Mouse (Mus musculus) small intestine, adult 2 months (tissue): ENCODE results near the gene Pirb.

Source experiments
- CTCF ChIP-seq: fragments of 200-500 bp; IDR thresholded peaks from 2 replicates; pipeline ENCODE4 v1.5.1; 2012; ENCODE audit warnings: low read depth, mild to moderate bottlenecking, control low read depth, inconsistent platforms, low read length, moderate library complexity, mixed read lengths; ENCODE audit not compliant: insufficient replicate concordance, insufficient read length; ENCODE audit errors: extremely low read depth
- POLR2A ChIP-seq: fragments of 200-500 bp; IDR thresholded peaks from 2 replicates; pipeline ENCODE4 v1.6.1; 2012; ENCODE audit warnings: low read depth, mild to moderate bottlenecking, control low read depth, inconsistent platforms, low read length, moderate library complexity

DNA sequence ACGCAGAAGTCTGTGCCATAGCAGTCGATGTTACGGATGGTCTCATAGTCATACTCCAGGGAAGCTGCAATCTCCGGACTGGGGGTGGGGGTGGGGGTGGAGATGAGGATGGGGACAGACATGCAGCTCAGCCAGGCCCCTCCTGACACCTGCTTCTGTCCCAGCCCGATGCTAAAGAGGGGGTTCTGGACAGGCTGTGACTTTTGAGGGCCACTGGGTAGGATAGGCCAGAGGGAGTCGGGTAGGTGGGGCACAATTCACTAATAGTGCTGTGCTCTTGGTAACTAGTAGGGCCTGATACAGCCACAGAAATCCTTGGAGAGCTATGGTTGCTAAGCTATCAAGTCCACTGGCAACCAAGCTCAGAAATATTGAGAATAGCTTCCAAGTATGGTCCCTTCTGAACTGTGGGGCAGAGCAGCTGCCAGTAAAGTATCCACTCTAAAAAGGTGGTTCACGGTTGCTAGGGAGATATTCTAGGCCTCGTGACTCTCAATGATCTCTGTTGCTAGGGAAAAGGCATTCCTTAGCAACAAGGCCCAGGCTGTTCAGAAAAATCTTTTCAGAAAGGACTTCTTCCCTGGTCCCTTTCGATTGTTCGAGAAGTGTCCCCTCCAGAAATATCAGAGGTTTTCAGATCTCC is 36.2 kb downstream of the Pirb start:
- TF ChIP-seq CTCF (no peak), POLR2A (no peak)
